Mouse (Mus musculus) C2C12 (cell line): ENCODE measurements at regions not wholly inside any gene's neighbourhood (a gene's known extent, or its start where the extent isn't known, plus 50 kb on each side); places are given as distances from the start of the nearest gene placed in this dataset.

ENCODE experiments used
- CEBPB ChIP-seq: IDR thresholded peaks from one replicate; pipeline ENCODE4 v1.6.1; 2011; ENCODE audit warnings: low read depth, mild to moderate bottlenecking, control low read depth, moderate library complexity
- CTCF ChIP-seq: IDR thresholded peaks from one replicate; pipeline ENCODE4 v1.5.1; 2011; ENCODE audit not compliant: control insufficient read depth, insufficient read depth, insufficient read length
- FOSL1 ChIP-seq: IDR thresholded peaks from one replicate; pipeline ENCODE4 v1.8.0; 2011; ENCODE audit warnings: mild to moderate bottlenecking, low read length; ENCODE audit not compliant: poor library complexity, insufficient read depth, severe bottlenecking
- MAX ChIP-seq: IDR thresholded peaks from one replicate; pipeline ENCODE4 v1.6.1; 2011; ENCODE audit warnings: mild to moderate bottlenecking, control low read depth
- MYOD1 ChIP-seq: IDR thresholded peaks from one replicate; pipeline ENCODE4 v1.6.1; 2011; ENCODE audit warnings: low read depth; ENCODE audit not compliant: control insufficient read depth, insufficient read length
- USF1 ChIP-seq: IDR thresholded peaks from one replicate; pipeline ENCODE4 v1.6.1; 2011; ENCODE audit warnings: low read depth, mild to moderate bottlenecking, control low read depth, moderate library complexity

GRCm38 (mm10) chr10:117430224-117430884 is 50.5 kb upstream of the Cpsf6 start:
- TF ChIP-seq CEBPB (no peak), MAX (no peak), CTCF (no peak), MYOD1 (no peak), USF1 (no peak), FOSL1 (no peak)
